Mouse (Mus musculus) ES-E14 (cell line): ENCODE measurements at regions not wholly inside any gene's neighbourhood (a gene's known extent, or its start where the extent isn't known, plus 50 kb on each side); places are given as distances from the start of the nearest gene placed in this dataset.

Experiments
- CHD2 ChIP-seq: IDR thresholded peaks from 2 replicates; pipeline ENCODE4 v1.6.1; 2014; ENCODE audit warnings: mild to moderate bottlenecking, low read depth, low read length, inconsistent platforms
- HCFC1 ChIP-seq: IDR thresholded peaks from 2 replicates; pipeline ENCODE4 v1.6.1; 2012; ENCODE audit warnings: low read length, inconsistent platforms, borderline replicate concordance; ENCODE audit not compliant: insufficient read depth
- MAFK ChIP-seq: IDR thresholded peaks from 2 replicates; pipeline ENCODE4 v1.6.1; 2014; ENCODE audit warnings: mild to moderate bottlenecking, low read depth, low read length, inconsistent platforms; ENCODE audit not compliant: insufficient read depth
- ZNF384 ChIP-seq: IDR thresholded peaks from 2 replicates; pipeline ENCODE4 v1.6.1; 2012; ENCODE audit warnings: low read depth, low read length, inconsistent platforms

- TF ChIP-seq CHD2 (no peak), MAFK (no peak), HCFC1 (no peak), ZNF384 (no peak)
Observed at GRCm38 (mm10) chr13:15907806-15908205, 103.8 kb upstream of the Inhba start.
